Mouse (Mus musculus) lung, postnatal 36 days (tissue): ENCODE data around the gene Men1.

Experiments
- DNase-seq: peaks from one replicate; pipeline ENCODE4 v3.0.0; 2022; ENCODE audit warnings: mixed read lengths

Gene Men1

GRCm38 (mm10) chr19:6339890-6340504, 5.2 kb downstream of the Men1 start:
- DNase-seq: peak; percentile 91

GRCm38 (mm10) chr19:6340524-6341452, 6.0 kb downstream of the Men1 start, which contains the start of gene Map4k2:
Gene Map4k2 (plus strand): TSS chr19:6341135.
- DNase-seq: peak; percentile 93

- DNase-seq: no peak
Observed at GRCm38 (mm10) chr19:6341453-6342077, 6.8 kb downstream of the Men1 start.

DNA sequence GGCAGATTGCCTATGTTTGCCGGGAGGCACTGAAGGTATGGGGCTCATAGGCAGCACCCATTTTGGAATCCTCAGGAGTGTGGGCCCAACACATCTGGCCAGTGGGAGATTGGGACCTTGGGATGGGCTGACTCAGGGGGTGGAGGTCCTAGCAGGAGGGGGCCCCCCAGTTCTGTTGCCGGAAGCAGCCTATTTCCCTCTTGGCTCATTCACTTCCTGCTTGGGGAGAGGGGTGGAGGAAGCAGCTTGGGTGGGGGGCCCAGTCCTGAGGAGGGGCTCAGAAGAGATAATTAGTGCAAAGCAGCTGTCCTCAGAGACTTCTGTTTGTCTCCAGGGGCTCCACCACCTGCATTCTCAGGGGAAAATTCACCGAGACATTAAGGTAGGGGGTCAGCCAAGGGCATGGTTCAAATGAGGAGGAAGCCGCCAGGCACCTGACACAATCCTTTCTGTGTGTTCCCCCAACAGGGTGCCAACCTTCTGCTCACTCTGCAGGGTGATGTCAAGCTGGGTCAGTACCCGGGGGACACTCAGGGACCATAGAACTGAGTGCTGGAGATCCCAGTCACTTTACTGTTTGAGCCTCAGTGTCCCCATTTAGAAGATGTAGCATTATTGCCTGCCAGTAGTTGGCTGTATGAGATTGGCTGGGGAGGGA, 7.6 kb downstream of the Men1 start:
- DNase-seq: peak; percentile 51

GRCm38 (mm10) chr19:6343066-6343925, 8.5 kb downstream of the Men1 start:
- DNase-seq: no peak

DNA sequence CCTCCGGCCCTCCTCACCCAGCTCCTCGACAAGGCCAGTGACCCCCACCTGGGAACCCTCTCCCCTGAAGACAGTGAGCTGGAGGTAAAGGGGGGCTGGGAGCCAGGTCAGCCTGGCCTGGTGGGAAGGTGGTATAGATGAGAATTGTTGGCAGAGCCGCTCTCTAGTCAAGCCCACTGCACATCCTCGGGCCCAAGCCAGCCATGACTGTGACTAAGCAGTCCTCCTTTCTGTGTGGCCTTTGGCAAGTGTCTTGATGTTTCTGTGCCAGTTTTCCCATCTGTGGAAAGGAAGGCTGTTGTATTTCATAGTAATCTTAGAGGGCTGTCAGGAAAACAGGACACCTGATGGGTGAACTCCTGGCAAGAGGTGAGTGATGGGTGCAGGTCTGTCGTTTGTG, 9.2 kb downstream of the Men1 start:
- no peak for DNase-seq

- no peak for DNase-seq
Observed at GRCm38 (mm10) chr19:6346023-6346422, 11.2 kb downstream of the Men1 start.

DNA sequence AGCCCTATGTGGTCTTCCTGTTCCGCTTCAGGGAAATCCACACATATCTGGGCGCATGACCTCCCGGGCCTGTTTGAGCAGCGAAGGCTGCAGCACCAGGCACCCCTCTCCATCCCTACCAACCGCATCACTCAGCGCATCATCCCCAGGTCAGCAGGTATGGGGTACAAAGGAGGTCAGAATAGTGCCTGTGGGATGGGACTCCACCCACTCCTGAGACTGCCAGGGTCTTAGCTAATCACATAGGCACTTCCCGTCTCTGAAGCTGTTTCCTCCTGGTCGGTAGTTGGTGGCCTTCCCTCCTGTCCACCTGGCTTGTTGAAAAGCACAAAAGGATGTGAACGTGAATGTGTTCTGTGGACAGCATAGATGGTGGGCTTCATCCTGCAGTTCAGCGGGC, 11.9 kb downstream of the Men1 start:
- DNase-seq: no peak

- no peak for DNase-seq
Observed at GRCm38 (mm10) chr19:6347615-6348014, 12.8 kb downstream of the Men1 start.

- no peak for DNase-seq
Observed at GRCm38 (mm10) chr19:6348717-6349116, 13.9 kb downstream of the Men1 start.

- DNase-seq: no peak
Observed at GRCm38 (mm10) chr19:6349215-6349983, 14.6 kb downstream of the Men1 start.

DNA sequence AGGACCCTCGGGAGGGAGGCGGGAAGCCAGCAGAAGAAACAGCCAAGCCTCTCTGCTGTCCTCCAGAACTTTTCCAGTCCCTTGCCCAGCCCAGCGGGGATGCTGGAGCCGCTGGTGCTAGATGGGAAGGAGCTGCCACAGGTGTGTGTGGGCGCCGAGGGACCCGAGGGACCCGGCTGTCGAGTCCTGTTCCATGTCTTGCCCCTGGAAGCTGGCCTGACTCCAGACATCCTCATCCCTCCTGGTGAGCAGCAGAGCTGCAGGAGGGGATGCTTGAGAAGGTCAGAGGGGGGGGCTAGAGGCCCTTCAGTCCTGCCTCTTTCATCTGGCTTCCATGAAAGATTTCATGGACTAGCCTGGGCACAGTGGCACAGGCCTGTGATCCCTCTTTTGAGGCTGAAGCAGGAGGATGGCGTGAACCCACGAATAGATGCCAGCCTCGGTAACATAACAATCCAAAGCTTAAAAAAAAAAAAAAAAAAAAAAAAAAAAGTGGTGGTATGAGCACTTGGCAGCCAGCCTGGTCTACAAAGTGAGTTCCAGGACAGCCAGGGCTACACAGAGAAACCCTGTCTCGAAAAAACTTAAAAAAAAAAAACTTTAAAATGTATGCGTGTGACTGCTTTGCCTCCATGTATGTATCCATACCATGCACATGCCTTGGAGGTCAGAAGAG, 16.8 kb downstream of the Men1 start:
- DNase-seq: no peak

GRCm38 (mm10) chr19:6352107-6352505, 17.3 kb downstream of the Men1 start:
- DNase-seq: no peak

GRCm38 (mm10) chr19:6354030-6354429, 19.3 kb downstream of the Men1 start:
- no peak for DNase-seq

DNA sequence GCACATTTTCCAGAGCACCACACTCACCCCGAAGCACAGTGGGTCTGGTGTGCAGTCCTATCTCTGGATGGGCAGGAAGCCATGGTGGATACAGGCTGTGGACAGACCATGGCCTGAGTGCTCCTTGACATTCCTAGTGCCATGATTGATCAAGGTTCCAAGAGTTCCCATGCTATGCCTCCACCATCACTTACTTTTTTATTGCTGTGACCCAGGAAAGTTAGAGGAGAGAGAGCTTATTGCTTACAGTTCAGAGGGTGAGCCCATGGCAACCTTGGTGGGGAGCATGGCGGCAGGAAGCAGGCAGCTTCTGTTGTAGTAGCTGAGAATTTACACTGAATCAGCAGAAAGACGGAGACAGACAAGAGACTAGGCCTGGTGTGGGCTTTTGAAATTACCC, 26.5 kb downstream of the Men1 start:
- no peak for DNase-seq

GRCm38 (mm10) chr19:6363091-6363410, 28.3 kb downstream of the Men1 start:
- no peak for DNase-seq

GRCm38 (mm10) chr19:6363411-6364240, 28.8 kb downstream of the Men1 start, which contains the start of gene Sf1:
Gene Sf1 (plus strand): TSS chr19:6363690.
- DNase-seq: peak; percentile 100

- DNase-seq: peak; percentile 94
Observed at GRCm38 (mm10) chr19:6364317-6364725, 29.5 kb downstream of the Men1 start.

- no peak for DNase-seq
Observed at GRCm38 (mm10) chr19:6364842-6365241, 30.1 kb downstream of the Men1 start.

GRCm38 (mm10) chr19:6370175-6370574, 35.4 kb downstream of the Men1 start:
- no peak for DNase-seq
